Mouse (Mus musculus) heart, embryonic 13.5 days (tissue): ENCODE results near the gene Slbp. TPM values are rescaled to one million over a fixed set of nuclear protein-coding genes. Genes with fewer than 3 reads are reported as not detected.

Experiments
- ATAC-seq: fragments of 200-750 bp; cut with Nextera tagmentation; 2 replicates; pipeline ENCODE4 v1.8.0; 2017; ENCODE audit warnings: moderate TSS enrichment; ENCODE audit not compliant: insufficient number of reproducible peaks, low FRiP score, low TSS enrichment; ENCODE audit errors: extremely low read depth
- H3K27ac ChIP-seq: fragments of 300-500 bp; sonication (generic); replicated peaks from 2 replicates; pipeline ENCODE4 v1.5.1; 2015; ENCODE audit warnings: moderate library complexity, mild to moderate bottlenecking, inconsistent platforms
- H3K27me3 ChIP-seq: fragments of 300-500 bp; sonication (generic); replicated peaks from 2 replicates; pipeline ENCODE4 v1.6.1; 2015; ENCODE audit warnings: mild to moderate bottlenecking, inconsistent platforms
- H3K36me3 ChIP-seq: fragments of 300-500 bp; sonication (generic); 2 replicates; pipeline ENCODE4 v1.6.1; 2015; ENCODE audit warnings: mild to moderate bottlenecking, inconsistent platforms
- H3K4me1 ChIP-seq: fragments of 300-500 bp; sonication (generic); 2 replicates; pipeline ENCODE4 v1.6.1; 2015; ENCODE audit warnings: inconsistent platforms
- H3K4me2 ChIP-seq: fragments of 300-500 bp; sonication (generic); 2 replicates; pipeline ENCODE4 v1.6.1; 2015; ENCODE audit warnings: inconsistent platforms, mild to moderate bottlenecking, moderate library complexity
- H3K4me3 ChIP-seq: fragments of 300-500 bp; sonication (generic); 2 replicates; pipeline ENCODE4 v1.5.1; 2015; ENCODE audit warnings: moderate library complexity, mild to moderate bottlenecking, inconsistent platforms
- H3K9ac ChIP-seq: fragments of 300-500 bp; sonication (generic); 2 replicates; pipeline ENCODE4 v1.6.1; 2015; ENCODE audit warnings: inconsistent platforms, mild to moderate bottlenecking, moderate library complexity
- H3K9me3 ChIP-seq: fragments of 300-500 bp; sonication (generic); 2 replicates; pipeline ENCODE4 v1.6.1; 2016; ENCODE audit warnings: inconsistent platforms
- WGBS: fragments of 180-500 bp; shearing (Covaris S2); methylation state at CpG from one replicate; pipeline ENCODE4 v1.1.7; 2015; ENCODE audit warnings: mixed read lengths; 5-methylcytosine and 5-hydroxymethylcytosine counted together
- polyA plus RNA-seq: library from polyadenylated mRNA; unstranded; fragments of >200 nt; fragmentation: Nextera tagmentation; extraction: Ambion mirVana; gene quantifications from 2 replicates; pipeline ENCODE4 v1.2.1, GENCODE M21; 2015

Gene Slbp
- polyA plus RNA-seq, 1 experiment from 2014 or later: 114 TPM

GRCm38 (mm10) chr5:33587498-33588058 is 64.8 kb downstream of the Slbp start:
- ATAC-seq: no peak
- WGBS: 70% methylated on average over 18 of the region's 18 CpGs
- Histone ChIP-seq H3K27ac (no peak overlapping the region), H3K36me3 (no peaks in the 10 kb centered on the region), H3K4me2 (no peak overlapping the region), H3K9me3 (no peaks in the 10 kb centered on the region), H3K4me3 (no peak overlapping the region), H3K9ac (no peak overlapping the region), H3K4me1 (peaks cover 8% of the 10 kb centered on the region; the same call in 1 of the 2 replicates), H3K27me3 (peaks cover 5% of the 10 kb centered on the region)

Other genes starting within 250 kb of the Slbp start
- gene Nkx1-1, start 218.6 kb downstream of the Slbp start, polyA plus RNA-seq: not detected in 2 replicates
- 46.9 and 50.2 TPM in 2 replicates for gene Fam53a, start 22.9 kb downstream of the Slbp start, polyA plus RNA-seq
- 0.83 and 1.2 TPM in 2 replicates for gene Gm9903, start 22.6 kb downstream of the Slbp start, polyA plus RNA-seq
- 122 and 125 TPM in 2 replicates for gene Tacc3, start 5.6 kb upstream of the Slbp start, polyA plus RNA-seq
- 32.0 and 33.0 TPM in 2 replicates for gene Tmem129, start 5.8 kb upstream of the Slbp start, polyA plus RNA-seq
- 4.1 and 4.3 TPM in 2 replicates for gene Fgfr3, start 69.1 kb upstream of the Slbp start, polyA plus RNA-seq
- gene Letm1, start 130.2 kb upstream of the Slbp start, polyA plus RNA-seq: 40.9 and 43.5 TPM in 2 replicates
- 26.5 and 30.3 TPM in 2 replicates for gene Nsd2, start 168.2 kb upstream of the Slbp start, polyA plus RNA-seq